Mouse (Mus musculus) E14TG2a.4 (cell line): ENCODE measurements around the gene Gm10663.
A peak's percentile ranks its signal among the peaks of the same experiment; 100 is the strongest.

Source experiments
- CTCF ChIP-seq: conservative IDR thresholded peaks from 2 replicates; pipeline ENCODE4 v1.5.1; 2014; ENCODE audit warnings: low read length
- NANOG ChIP-seq: IDR thresholded peaks from 2 replicates; pipeline ENCODE4 v1.6.1; 2014; ENCODE audit warnings: borderline replicate concordance, low read length, mixed read lengths
- POU5F1 ChIP-seq: IDR thresholded peaks from 2 replicates; pipeline ENCODE4 v1.6.1; 2014; ENCODE audit warnings: low read length, borderline replicate concordance

DNA sequence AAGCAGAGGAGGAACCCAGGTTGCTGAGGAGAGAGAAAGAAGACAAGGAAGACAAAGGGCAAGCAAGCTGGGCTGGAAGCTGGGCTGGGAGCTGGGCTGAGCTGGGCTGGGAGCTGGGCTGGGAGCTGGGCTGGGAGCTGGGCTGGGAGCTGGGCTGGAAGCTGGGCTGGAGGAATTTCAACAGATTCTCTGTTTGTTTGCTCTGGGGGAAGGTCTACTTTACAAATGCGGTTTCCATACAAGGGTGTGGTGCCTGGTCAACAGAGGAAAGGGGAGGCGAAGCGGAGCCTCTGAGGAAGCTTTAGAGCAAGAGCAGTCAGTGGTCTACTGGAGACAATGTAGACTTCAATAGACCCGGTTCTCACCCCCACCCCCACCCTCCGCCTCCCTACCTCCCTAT, 28.3 kb upstream of the Gm10663 start:
- TF ChIP-seq CTCF: no peak
- TF ChIP-seq NANOG: peak; percentile 37; the same call in 1 of the 2 replicates
- no peak for TF ChIP-seq POU5F1
